Mouse (Mus musculus): ENCODE data around the gene 2310034C09Rik.
"Not testable (repeated sequence)": the region's sequence is repeated elsewhere in the genome, so short reads cannot be mapped to it uniquely, and the experiment has no call there.

- TF ChIP-seq CTCF (conservative IDR thresholded peaks at IDR 0.05; ENCODE audit: insufficient read depth, insufficient read length, low read depth, low read length); POLR2A (IDR thresholded peaks at IDR 0.05; ENCODE audit: low read depth, low read length): not testable (repeated sequence)
Observed at GRCm38 (mm10) chr16:88758547-88758946, at the start of gene 2310034C09Rik.
